Mouse (Mus musculus) liver, postnatal 0 days (tissue): ENCODE results near the gene Ltb.

Experiments
- CTCF ChIP-seq: sonication (generic); IDR thresholded peaks from 2 replicates; pipeline ENCODE4 v1.5.1; 2016; ENCODE audit warnings: antibody characterized with exemption, low read depth
- EP300 ChIP-seq: IDR thresholded peaks from 2 replicates; pipeline ENCODE4 v1.6.1; 2016; ENCODE audit warnings: antibody characterized with exemption, low read depth, mild to moderate bottlenecking

GRCm38 (mm10) chr17:35232043-35232442 is 37.8 kb downstream of the Ltb start:
- TF ChIP-seq EP300 (no peak), CTCF (peak; percentile 97)
